Mouse (Mus musculus) kidney, adult 2 months (tissue): ENCODE data around the gene Lrmp. TPM values are rescaled to one million over a fixed set of nuclear protein-coding genes. Genes with fewer than 3 reads are reported as not detected.
A peak's percentile ranks its signal among the peaks of the same experiment; 100 is the strongest.

ENCODE experiments used
- DNase-seq: peaks from one replicate; pipeline ENCODE4 v3.0.0; 2021
- H3K27ac ChIP-seq: fragments of 200-500 bp; 2 replicates; pipeline ENCODE4 v1.5.1; 2012; ENCODE audit warnings: low read depth, low read length, control low read depth, inconsistent platforms; ENCODE audit not compliant: insufficient read depth
- H3K27me3 ChIP-seq: fragments of 200-500 bp; replicated peaks from 2 replicates; pipeline ENCODE4 v1.6.1; 2012; ENCODE audit warnings: mild to moderate bottlenecking, moderate library complexity, low read length, inconsistent platforms; ENCODE audit not compliant: control insufficient read depth, insufficient read depth
- H3K36me3 ChIP-seq: fragments of 200-500 bp; 2 replicates; pipeline ENCODE4 v1.6.1; 2012; ENCODE audit warnings: mild to moderate bottlenecking, moderate library complexity, low read length, inconsistent platforms; ENCODE audit not compliant: control insufficient read depth, insufficient read depth
- H3K4me1 ChIP-seq: fragments of 200-500 bp; 2 replicates; pipeline ENCODE4 v1.6.1; 2011; ENCODE audit warnings: low read length; ENCODE audit not compliant: control insufficient read depth, insufficient read depth
- H3K4me3 ChIP-seq: fragments of 200-500 bp; 2 replicates; pipeline ENCODE4 v1.5.1; 2011; ENCODE audit warnings: mild to moderate bottlenecking, low read depth, low read length, control low read depth; ENCODE audit not compliant: insufficient read depth
- CTCF ChIP-seq: fragments of 200-500 bp; conservative IDR thresholded peaks from 2 replicates; pipeline ENCODE4 v1.5.1; 2011; ENCODE audit warnings: low read depth, mild to moderate bottlenecking, control low read depth, low read length, moderate library complexity, mixed read lengths; ENCODE audit not compliant: insufficient read depth, insufficient read length
- POLR2A ChIP-seq: fragments of 200-500 bp; IDR thresholded peaks from one replicate; pipeline ENCODE4 v1.6.1; 2011; ENCODE audit warnings: low read depth, low read length, control low read depth
- WGBS: fragments of 180-500 bp; shearing (Covaris S2); methylation state at CpG from one replicate; pipeline ENCODE4 v1.1.7; 2018; 5-methylcytosine and 5-hydroxymethylcytosine counted together
- polyA plus RNA-seq: library from polyadenylated mRNA; depleted of rRNA; stranded (reverse); fragments of >200 nt; gene quantifications from 2 replicates; pipeline ENCODE4 v1.2.3, GENCODE M21; 2012

Gene Lrmp
- polyA plus RNA-seq, 1 experiment = 6.4 TPM

DNA sequence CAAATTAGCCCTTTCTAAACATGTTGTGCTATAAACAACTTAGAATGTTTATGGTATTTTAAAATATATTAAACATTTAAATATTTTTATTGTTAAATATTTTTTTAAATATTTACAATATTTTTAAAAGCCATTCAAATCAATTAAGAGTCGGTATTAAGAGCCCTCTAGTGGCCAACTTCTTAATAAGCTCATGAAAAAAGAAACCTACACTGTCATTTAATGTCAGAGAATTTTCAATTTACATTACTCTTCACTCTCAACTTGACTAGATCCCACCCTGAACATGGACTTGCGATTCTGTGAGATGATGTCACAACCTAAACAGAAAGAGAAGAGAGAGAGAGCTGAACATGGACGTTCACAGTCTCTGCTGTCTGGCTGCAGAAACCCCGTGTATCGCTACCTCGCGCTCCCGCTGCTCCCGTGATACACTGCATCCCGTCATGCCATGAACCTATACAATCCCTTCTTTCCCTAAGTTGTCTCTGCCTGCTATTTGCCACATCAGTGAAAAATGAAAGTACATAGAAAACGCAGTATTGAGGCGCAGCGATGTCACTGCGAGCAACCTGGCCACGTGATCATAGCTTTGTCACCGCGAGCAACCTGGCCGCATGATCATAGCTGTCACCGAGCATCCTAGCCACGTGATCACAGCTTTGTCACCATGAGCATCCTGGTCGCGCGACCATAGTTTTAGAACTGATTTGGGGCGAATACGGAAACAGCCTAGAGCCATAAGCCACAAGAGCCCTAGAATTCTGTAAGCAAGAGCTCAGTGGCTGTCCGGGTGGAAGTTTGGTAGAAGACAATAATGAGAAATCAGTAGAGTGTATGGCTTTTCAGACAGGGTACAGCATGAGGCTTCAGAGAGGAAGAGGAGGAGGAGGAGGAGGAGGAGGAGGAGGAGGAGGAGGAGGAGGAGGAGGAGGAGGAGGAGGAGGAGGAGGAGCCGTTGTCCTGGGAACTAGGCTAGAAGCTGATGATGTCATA, 71.9 kb downstream of the Lrmp start:
- no peak overlapping the region for H3K27ac ChIP-seq
- peak overlapping the region; percentile 50 for H3K4me3 ChIP-seq
- no peaks in the 10 kb centered on the region for H3K27me3 ChIP-seq
- H3K4me1 ChIP-seq = no peaks in the 10 kb centered on the region
- TF ChIP-seq CTCF (no peak), POLR2A (no peak)
- WGBS = 46% methylated on average over 27 of the region's 27 CpGs
- H3K36me3 ChIP-seq = no peaks in the 10 kb centered on the region
- DNase-seq = peak; percentile 20

DNA sequence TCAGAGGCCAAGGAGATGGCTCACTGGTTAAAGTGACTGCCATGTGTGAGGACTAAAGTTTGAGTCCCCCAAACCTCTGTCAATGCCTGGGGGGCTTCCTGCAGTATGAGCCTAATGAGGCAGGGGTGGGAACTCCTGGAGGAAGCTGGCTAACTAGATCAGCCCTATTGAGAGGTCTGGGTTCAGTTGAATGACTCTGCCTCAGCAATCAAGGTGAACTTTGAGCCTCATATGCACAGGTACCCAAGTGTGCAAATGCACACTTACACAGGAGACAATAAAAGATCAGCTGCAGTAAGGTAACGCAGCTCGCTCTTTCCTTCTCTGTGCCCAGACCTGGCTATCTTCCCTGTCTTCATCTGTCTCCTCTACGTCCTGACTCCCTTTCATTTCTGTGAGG, 77.6 kb downstream of the Lrmp start:
- no peak overlapping the region for H3K27ac ChIP-seq
- no peaks in the 10 kb centered on the region for H3K36me3 ChIP-seq
- TF ChIP-seq POLR2A (no peak), CTCF (no peak)
- DNase-seq = no peak
- 84% methylated on average over 3 of the region's 3 CpGs for WGBS
- no peak overlapping the region for H3K4me3 ChIP-seq
- no peaks in the 10 kb centered on the region for H3K4me1 ChIP-seq
- H3K27me3 ChIP-seq = no peaks in the 10 kb centered on the region

DNA sequence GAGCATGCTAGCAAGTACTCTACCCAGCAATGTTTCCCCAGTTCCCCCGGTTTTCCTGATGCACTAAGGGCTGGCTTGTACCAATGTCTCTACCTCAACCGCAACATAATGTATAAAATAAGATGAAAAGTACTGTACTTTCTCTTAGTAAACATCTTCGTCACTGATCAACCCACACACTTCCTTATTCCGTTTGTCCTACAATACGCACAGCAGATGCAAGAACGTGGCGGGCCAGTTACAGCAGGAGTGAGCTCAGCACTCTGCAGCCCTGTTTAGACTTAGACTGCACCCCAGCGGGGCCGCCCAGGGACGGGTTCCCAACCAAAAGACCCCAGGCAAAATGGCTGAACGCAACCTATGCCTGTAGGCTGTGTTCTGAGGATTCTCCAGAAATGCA, 78.0 kb downstream of the Lrmp start:
- H3K36me3 ChIP-seq = no peaks in the 10 kb centered on the region
- TF ChIP-seq CTCF (no peak), POLR2A (no peak)
- H3K27me3 ChIP-seq = no peaks in the 10 kb centered on the region
- H3K4me3 ChIP-seq = no peak overlapping the region
- H3K4me1 ChIP-seq = no peaks in the 10 kb centered on the region
- H3K27ac ChIP-seq = no peak overlapping the region
- no peak for DNase-seq
- 79% methylated on average over 11 of the region's 11 CpGs for WGBS

DNA sequence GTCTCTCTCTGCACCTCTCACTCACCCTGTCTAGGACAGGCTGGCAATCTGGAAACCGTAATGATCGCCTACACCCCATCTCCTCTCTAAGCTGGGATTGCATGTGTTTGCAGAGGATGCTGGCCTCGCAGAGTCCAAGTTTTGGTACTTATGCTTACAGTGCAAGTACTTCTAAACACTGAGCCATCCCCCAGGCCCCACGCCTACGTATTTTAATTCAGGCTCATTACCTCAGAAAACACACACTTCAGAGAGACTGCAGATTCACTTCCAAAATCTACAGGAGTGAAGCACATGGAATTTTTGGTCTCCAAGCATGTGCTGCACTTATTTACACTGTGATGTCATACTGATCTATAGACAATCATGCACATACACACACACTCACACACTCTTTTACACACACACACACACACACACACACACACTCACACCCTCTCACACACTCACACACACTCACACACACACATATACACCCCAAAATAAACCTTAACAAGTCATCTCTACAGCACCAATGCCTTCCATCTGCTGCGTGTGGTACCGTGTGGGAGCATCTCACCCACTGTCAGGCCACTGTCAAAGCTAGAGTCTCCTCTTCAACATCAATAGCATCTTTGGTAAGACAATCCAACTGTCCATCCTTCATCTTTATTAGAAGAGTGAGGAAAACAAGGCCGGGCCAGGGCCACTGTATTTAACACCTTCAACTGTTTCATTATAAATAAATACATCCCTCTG, 82.7 kb downstream of the Lrmp start:
- 92% methylated on average over 8 of the region's 8 CpGs for WGBS
- DNase-seq = no peak

DNA sequence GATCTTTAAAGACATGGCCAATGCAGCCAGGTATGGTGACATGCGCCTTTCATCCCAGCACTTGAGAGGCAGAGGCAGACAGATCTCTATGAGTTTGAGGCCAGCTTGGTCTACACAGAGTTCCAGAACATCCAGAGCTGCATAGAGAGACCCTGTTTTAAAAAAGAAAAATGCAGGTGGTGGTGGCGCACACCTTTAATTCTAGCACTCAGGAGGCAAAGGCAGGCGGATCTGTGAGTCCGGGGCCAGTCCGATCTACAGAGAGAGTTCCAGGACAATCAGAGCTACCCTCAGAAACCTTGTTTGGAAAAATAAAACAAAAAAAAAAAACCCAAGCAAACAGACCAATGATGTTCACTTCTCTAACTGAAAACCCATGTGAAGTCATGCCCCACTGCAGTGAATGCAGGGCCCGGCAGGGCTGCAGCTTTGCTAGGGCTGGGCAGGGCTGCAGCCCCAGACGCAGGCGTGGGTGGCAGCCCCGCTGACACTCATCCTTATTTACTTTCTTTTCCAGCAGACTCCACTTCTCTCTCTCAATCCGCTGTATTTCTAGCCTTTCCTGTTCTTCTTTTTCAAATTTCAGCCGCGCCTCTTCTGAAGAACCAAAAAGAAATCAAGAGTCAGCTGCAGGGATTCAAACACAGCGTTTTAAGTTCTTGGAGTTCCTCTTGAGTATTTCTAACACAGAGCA, 87.1 kb downstream of the Lrmp start:
- no peaks in the 10 kb centered on the region for H3K27me3 ChIP-seq
- no peak for DNase-seq
- WGBS = 80% methylated on average over 13 of the region's 13 CpGs
- no peaks in the 10 kb centered on the region for H3K36me3 ChIP-seq
- no peak overlapping the region for H3K4me3 ChIP-seq
- no peak overlapping the region for H3K27ac ChIP-seq
- no peaks in the 10 kb centered on the region for H3K4me1 ChIP-seq
- TF ChIP-seq CTCF (no peak), POLR2A (no peak)

More for the DNA sequence above, 82.7 kb downstream of the Lrmp start:
- Histone ChIP-seq H3K4me3 (no peak overlapping the region), H3K4me1 (no peaks in the 10 kb centered on the region), H3K36me3 (no peaks in the 10 kb centered on the region), H3K27ac (no peak overlapping the region), H3K27me3 (no peaks in the 10 kb centered on the region)
- no peak for TF ChIP-seq CTCF
- no peak for TF ChIP-seq POLR2A

DNA sequence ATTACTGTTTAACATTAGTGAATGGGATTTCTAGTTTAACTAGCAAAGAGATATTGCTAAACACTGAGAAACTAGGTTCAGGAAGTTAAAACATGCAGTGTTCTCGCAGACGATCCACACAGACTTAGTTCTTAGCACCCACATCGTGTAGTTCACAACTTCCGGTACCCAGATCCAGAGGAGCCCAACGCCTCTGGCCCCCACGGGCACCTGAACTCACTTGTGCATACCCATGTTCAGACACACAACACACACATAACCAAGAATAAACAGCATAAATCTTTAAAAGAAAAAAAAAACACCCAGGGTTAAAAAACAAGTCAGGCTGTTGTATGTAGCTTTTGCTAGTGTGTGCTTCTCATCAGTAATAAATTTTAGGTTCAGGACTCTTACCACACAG, 89.0 kb downstream of the Lrmp start:
- Histone ChIP-seq H3K27ac (no peak overlapping the region), H3K27me3 (no peaks in the 10 kb centered on the region), H3K36me3 (no peaks in the 10 kb centered on the region), H3K4me3 (no peak overlapping the region), H3K4me1 (no peaks in the 10 kb centered on the region)
- TF ChIP-seq POLR2A = no peak
- TF ChIP-seq CTCF = no peak
- WGBS = 88% methylated on average over 6 of the region's 6 CpGs
- DNase-seq = no peak
